Mouse (Mus musculus) midbrain, embryonic 13.5 days (tissue): ENCODE results near the gene Sgcd. TPM values are rescaled to one million over a fixed set of nuclear protein-coding genes. Genes with fewer than 3 reads are reported as not detected.
"Not testable (repeated sequence)": the region's sequence is repeated elsewhere in the genome, so short reads cannot be mapped to it uniquely, and the experiment has no call there.

ENCODE experiments used
- ATAC-seq: fragments of 200-750 bp; cut with Nextera tagmentation; 2 replicates; pipeline ENCODE4 v1.8.0; 2017; ENCODE audit warnings: mild to moderate bottlenecking, moderate TSS enrichment, moderate library complexity
- H3K27ac ChIP-seq: fragments of 300-500 bp; sonication (generic); 2 replicates; pipeline ENCODE4 v1.5.1; 2015; ENCODE audit warnings: inconsistent platforms, mild to moderate bottlenecking, moderate library complexity
- H3K27me3 ChIP-seq: fragments of 300-500 bp; sonication (generic); 2 replicates; pipeline ENCODE4 v1.6.1; 2015; ENCODE audit warnings: mild to moderate bottlenecking, inconsistent platforms
- H3K36me3 ChIP-seq: fragments of 300-500 bp; sonication (generic); 2 replicates; pipeline ENCODE4 v1.6.1; 2015; ENCODE audit warnings: mild to moderate bottlenecking, inconsistent platforms
- H3K4me1 ChIP-seq: fragments of 300-500 bp; sonication (generic); replicated peaks from 2 replicates; pipeline ENCODE4 v1.6.1; 2015; ENCODE audit warnings: inconsistent platforms
- H3K4me2 ChIP-seq: fragments of 300-500 bp; sonication (generic); replicated peaks from 2 replicates; pipeline ENCODE4 v1.6.1; 2015; ENCODE audit warnings: moderate library complexity, mild to moderate bottlenecking, inconsistent platforms
- H3K4me3 ChIP-seq: fragments of 300-500 bp; sonication (generic); replicated peaks from 2 replicates; pipeline ENCODE4 v1.5.1; 2015; ENCODE audit warnings: mild to moderate bottlenecking, inconsistent platforms
- H3K9ac ChIP-seq: fragments of 300-500 bp; sonication (generic); replicated peaks from 2 replicates; pipeline ENCODE4 v1.6.1; 2015; ENCODE audit warnings: mild to moderate bottlenecking, inconsistent platforms
- H3K9me3 ChIP-seq: fragments of 300-500 bp; sonication (generic); 2 replicates; pipeline ENCODE4 v1.6.1; 2016; ENCODE audit warnings: mild to moderate bottlenecking, inconsistent platforms
- WGBS: fragments of 180-500 bp; shearing (Covaris S2); methylation state at CpG from one replicate; pipeline ENCODE4 v1.1.7; 2015; 5-methylcytosine and 5-hydroxymethylcytosine counted together
- polyA plus RNA-seq: library from polyadenylated mRNA; unstranded; fragments of >200 nt; fragmentation: Nextera tagmentation; extraction: Ambion mirVana; gene quantifications from 2 replicates; pipeline ENCODE4 v1.2.1, GENCODE M21; 2015

The Sgcd gene
- polyA plus RNA-seq, 1 experiment from 2014 or later = 3.1 TPM

DNA sequence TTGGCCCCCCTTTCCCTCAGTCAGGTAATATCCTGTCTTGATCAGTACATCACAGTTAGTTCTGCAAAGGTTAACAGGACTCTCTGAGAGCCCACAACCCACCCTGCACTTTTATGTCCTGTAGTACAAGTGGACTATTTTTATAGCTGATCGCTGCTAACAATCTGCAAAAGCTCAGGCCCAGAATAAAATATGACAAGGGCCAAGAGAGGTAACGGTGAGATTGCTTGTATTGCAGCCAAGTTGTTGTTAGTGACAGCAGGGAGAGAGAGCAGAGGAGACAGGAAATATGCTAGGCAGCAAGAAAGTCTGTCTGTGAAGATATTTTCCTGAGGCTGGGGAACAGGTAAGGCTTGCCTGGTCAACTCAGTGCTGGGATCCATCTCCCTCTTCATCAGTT, 546.5 kb downstream of the Sgcd start:
- H3K36me3 ChIP-seq = no peaks in the 10 kb centered on the region
- H3K4me2 ChIP-seq = no peak overlapping the region
- H3K27me3 ChIP-seq = no peaks in the 10 kb centered on the region
- H3K9ac ChIP-seq = no peak overlapping the region
- ATAC-seq = no peak
- no peaks in the 10 kb centered on the region for H3K9me3 ChIP-seq
- no peak overlapping the region for H3K4me3 ChIP-seq
- no peak overlapping the region for H3K27ac ChIP-seq
- H3K4me1 ChIP-seq = no peaks in the 10 kb centered on the region
- WGBS = 87% methylated on average over 2 of the region's 2 CpGs

DNA sequence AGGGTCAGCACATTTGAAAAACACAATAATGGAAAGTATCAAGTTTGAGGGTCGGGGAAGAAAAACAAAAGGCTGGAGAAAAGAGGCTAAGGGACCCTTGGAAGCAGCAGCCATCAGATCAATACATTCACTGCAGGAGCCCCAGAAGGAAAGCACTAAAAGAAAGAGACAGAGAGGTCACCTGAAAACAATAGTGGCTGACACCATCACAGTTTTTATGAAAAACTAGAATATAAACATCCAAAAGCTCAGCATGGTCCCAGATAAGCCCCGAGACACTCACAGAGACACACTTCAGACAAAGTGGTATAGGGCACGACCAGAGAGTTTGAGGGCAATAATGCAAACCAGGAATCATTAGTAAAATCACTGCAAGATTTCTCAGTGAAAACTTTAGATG, 589.2 kb downstream of the Sgcd start:
- no peak overlapping the region for H3K4me2 ChIP-seq
- ATAC-seq = no peak
- H3K9me3 ChIP-seq = no peaks in the 10 kb centered on the region
- WGBS = 2% methylated on average over 3 of the region's 3 CpGs
- no peaks in the 10 kb centered on the region for H3K36me3 ChIP-seq
- no peak overlapping the region for H3K9ac ChIP-seq
- no peak overlapping the region for H3K4me3 ChIP-seq
- peaks cover 5% of the 10 kb centered on the region; the same call in 1 of the 2 replicates for H3K4me1 ChIP-seq
- H3K27ac ChIP-seq = no peak overlapping the region
- no peaks in the 10 kb centered on the region for H3K27me3 ChIP-seq

DNA sequence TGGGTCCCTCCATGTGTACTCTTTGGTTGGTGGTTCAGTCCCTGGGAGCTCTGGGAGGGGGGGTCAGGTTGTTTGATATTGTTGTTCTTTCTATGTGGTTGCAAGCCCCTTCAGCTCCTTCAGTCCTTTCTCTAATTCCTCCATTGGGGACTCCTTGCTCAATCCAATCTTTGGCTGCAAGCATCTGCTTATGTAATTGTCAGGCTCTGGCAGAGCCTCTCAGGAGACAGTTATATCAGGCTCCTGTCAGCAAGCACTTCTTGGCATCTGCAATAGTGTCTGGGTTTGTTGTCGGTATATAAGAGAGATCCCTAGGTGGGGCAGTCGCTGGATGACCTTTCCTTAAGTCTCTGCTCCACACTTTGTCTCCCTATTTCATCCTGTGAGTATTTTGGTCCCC, 598.0 kb downstream of the Sgcd start:
- not testable (repeated sequence) for H3K4me1 ChIP-seq, H3K9me3 ChIP-seq, H3K9ac ChIP-seq, H3K4me3 ChIP-seq, H3K36me3 ChIP-seq, H3K27ac ChIP-seq, ATAC-seq, H3K27me3 ChIP-seq, H3K4me2 ChIP-seq
- 85% methylated on average over 2 of the region's 2 CpGs for WGBS

DNA sequence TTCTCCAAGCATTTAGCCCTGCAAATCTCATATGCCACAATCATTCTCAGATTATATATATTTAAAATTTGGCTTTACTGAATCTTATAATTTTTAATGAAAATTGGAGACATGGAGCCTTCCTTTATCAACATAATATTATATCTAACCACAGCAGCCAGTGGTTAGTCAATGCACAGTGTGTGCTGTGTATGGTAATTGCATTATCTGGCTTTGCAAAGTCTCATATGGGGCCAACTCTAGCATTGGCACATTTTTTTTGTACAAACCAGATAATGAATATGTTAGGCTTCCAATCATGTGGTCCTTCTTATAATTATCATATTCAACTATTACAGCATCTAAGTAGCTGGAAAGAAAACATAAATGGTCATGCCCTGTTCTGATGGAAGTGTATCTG, 599.4 kb downstream of the Sgcd start:
- Histone ChIP-seq H3K4me3 (no peak overlapping the region), H3K4me1 (no peaks in the 10 kb centered on the region), H3K27me3 (no peaks in the 10 kb centered on the region), H3K27ac (no peak overlapping the region), H3K9me3 (no peaks in the 10 kb centered on the region), H3K36me3 (no peaks in the 10 kb centered on the region), H3K9ac (no peak overlapping the region), H3K4me2 (no peak overlapping the region)
- ATAC-seq = no peak

DNA sequence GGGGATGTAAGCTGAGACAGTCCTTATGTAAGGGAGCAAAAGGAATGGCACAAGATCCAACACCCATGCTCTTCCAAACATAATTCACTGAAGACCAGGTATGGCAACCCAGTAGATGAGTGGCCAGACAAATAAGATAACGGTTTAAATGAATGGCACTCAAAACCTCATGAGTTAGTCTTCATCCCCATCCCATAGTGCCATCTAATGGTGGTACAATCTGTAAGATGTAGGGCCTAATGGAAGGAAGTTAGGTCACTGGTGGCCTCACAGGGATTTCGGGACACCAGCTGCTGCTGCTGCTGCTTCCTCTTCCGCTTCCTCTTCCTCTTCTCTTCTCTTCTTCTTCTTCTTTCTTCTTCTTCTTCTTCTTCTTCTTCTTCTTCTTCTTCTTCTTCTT, 601.0 kb downstream of the Sgcd start:
- ATAC-seq = no peak
- H3K4me1 ChIP-seq = no peaks in the 10 kb centered on the region
- H3K9ac ChIP-seq = no peak overlapping the region
- no peak overlapping the region for H3K4me2 ChIP-seq
- H3K36me3 ChIP-seq = no peaks in the 10 kb centered on the region
- H3K4me3 ChIP-seq = no peak overlapping the region
- WGBS = 86% methylated on average over 3 of the region's 3 CpGs
- no peaks in the 10 kb centered on the region for H3K27me3 ChIP-seq
- H3K27ac ChIP-seq = no peak overlapping the region
- no peaks in the 10 kb centered on the region for H3K9me3 ChIP-seq

DNA sequence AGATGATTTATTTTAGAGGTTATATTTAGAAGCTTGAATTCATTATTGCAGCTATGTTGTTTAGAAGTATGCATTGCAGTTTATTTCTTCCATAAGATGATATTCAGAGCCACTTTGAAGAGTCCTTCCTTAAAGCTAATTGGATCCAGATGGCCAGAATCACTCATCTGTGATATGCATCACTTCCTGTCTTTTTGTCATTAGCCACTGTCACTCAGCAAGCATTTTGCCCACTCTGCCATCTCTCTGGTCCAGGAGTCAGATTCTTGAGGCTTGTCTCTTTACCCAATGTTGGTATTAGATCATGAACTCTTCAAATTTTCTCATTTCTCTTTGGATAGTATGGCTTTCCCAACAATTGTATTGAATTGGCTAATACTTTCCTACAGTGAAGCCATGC, 602.6 kb downstream of the Sgcd start:
- Histone ChIP-seq H3K4me1 (no peaks in the 10 kb centered on the region), H3K27me3 (no peaks in the 10 kb centered on the region), H3K4me3 (no peak overlapping the region), H3K36me3 (no peaks in the 10 kb centered on the region), H3K9ac (no peak overlapping the region), H3K27ac (no peak overlapping the region), H3K9me3 (no peaks in the 10 kb centered on the region), H3K4me2 (no peak overlapping the region)
- ATAC-seq = no peak

DNA sequence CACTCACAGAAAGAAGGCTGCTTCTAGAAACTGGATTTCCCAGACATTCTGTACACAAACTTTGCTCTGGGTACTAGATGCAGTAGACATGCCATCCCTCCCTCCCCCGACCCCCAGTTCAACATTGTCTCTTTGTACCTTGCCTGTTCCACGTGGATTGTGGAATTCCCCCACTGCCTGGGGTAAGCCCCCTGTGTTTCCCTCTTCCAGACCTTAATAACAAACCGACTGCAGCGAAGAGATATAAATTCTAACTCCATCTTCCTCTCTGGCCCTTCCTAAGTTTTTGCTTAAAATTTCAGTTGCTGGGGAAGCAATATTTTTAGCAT, 609.2 kb downstream of the Sgcd start:
- Histone ChIP-seq H3K27ac (no peak overlapping the region), H3K27me3 (no peaks in the 10 kb centered on the region), H3K4me2 (peak overlapping the region; percentile 64), H3K4me1 (peaks cover 10% of the 10 kb centered on the region), H3K4me3 (peak overlapping the region; percentile 36), H3K36me3 (no peaks in the 10 kb centered on the region), H3K9ac (peak overlapping the region; percentile 61; the same call in 1 of the 2 replicates), H3K9me3 (no peaks in the 10 kb centered on the region)
- ATAC-seq = no peak; the same call in 1 of the 2 replicates
- WGBS = 39% methylated on average over 4 of the region's 4 CpGs

DNA sequence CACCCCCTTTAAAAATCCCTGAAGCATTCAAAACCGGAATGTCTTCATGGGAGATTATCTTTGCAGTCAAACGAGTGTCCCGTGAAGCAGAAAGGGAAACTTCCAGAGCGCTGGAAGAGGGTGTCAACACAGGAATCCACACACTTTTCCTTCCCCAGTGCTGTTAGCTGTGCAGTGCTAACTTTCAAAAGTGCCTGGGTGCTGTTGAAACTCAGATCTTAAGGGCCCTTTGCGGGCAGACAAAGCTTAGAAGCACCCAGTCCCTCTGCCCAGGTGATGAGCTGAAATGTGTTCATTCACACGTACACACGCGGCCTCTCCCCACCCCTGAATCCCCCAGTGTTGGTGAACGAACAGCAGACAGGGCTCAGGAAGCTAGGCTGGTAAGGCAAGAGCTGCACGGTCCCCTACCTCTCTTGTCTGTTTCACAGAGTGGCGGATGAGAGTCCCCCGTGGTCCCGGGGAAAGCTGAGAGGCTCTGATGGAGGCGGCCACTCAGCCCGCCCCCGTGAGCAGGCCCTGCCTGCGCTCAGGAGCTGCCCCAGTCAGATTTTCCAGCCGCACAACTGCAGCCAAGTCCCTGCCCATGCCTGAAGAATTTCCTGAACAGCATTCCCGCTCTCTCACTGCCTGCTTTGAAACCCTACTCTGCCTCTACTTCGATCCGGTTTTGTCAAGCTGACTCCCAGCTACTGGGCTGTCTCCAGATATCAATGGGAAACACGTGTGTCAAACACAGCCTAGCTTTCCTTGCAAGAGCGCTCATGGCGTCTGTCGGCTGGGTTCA, 609.7 kb downstream of the Sgcd start:
- H3K4me2 ChIP-seq = peak overlapping the region; percentile 64
- ATAC-seq = peak; percentile 85
- peak overlapping the region; percentile 61 for H3K9ac ChIP-seq
- WGBS = 9% methylated on average over 25 of the region's 25 CpGs
- no peaks in the 10 kb centered on the region for H3K36me3 ChIP-seq
- no peak overlapping the region for H3K27ac ChIP-seq
- peak overlapping the region; percentile 36 for H3K4me3 ChIP-seq
- H3K4me1 ChIP-seq = peaks cover 10% of the 10 kb centered on the region
- no peaks in the 10 kb centered on the region for H3K27me3 ChIP-seq
- H3K9me3 ChIP-seq = no peaks in the 10 kb centered on the region

DNA sequence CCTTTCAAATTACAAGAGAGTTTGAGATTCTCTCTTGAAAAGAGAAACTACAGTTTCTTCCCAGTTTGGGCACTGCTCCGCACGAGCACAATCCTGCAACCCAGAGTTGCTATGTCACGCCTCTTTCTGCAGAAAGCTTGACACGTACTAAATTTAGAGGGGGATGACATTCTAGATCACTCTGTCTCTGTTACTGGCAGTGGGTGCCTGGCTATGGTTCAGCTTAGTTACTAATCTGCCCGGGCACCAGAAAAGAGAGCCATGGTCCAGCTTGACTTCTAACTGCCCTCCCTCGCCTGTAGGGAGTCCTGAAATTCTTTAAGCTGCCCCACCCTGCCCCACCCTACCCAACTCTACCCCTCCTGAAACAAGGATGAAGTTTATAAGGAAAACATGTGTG, 611.3 kb downstream of the Sgcd start:
- H3K9ac ChIP-seq = no peak overlapping the region
- no peaks in the 10 kb centered on the region for H3K27me3 ChIP-seq
- no peaks in the 10 kb centered on the region for H3K9me3 ChIP-seq
- no peak overlapping the region for H3K4me3 ChIP-seq
- no peak overlapping the region for H3K27ac ChIP-seq
- H3K4me2 ChIP-seq = no peak overlapping the region
- H3K36me3 ChIP-seq = no peaks in the 10 kb centered on the region
- 77% methylated on average over 6 of the region's 6 CpGs for WGBS
- ATAC-seq = no peak
- H3K4me1 ChIP-seq = peaks cover 10% of the 10 kb centered on the region

DNA sequence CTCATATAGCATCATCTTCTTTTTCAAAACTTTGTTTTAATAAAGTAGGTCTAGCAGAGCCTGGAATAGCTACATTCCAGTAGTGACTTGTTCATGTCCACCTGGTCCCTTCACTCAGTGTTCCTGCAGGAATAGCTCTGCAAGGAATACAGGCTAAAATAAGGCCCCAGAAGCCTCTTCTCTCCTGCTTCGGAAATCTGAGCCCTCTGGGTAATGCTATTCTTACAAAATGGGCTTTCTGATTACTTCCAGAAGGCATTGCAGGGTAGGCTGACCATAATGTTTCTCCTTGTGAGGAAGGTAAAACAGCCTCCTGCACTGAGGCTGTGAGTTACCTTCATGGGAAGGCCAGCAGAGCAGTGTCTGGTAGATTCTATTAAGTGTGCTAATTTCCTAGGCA, 611.9 kb downstream of the Sgcd start:
- no peak overlapping the region for H3K4me2 ChIP-seq
- no peaks in the 10 kb centered on the region for H3K27me3 ChIP-seq
- H3K9me3 ChIP-seq = no peaks in the 10 kb centered on the region
- H3K9ac ChIP-seq = no peak overlapping the region
- H3K27ac ChIP-seq = no peak overlapping the region
- no peaks in the 10 kb centered on the region for H3K36me3 ChIP-seq
- ATAC-seq = no peak
- H3K4me3 ChIP-seq = no peak overlapping the region
- 61% methylated on average over 1 of the region's 1 CpGs for WGBS
- peaks cover 10% of the 10 kb centered on the region for H3K4me1 ChIP-seq

DNA sequence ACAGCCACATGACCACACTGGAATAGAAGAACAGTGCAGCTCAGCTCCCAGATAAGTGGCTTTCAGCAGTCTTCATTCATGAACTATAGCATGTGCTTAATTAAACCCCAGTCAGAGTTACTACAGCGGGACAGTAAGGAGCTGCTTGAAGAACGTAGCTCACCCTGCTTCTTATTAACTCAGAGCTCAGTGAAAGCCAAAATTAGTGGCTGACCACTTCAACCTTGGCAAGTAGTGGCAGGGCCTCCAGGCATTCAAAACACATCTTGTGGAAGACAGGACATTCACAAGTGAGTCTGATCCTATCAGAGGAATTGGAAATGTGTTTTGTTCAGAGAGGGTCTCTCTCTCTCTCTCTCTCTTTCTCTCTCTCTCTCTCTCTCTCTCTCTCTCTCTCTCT, 617.2 kb downstream of the Sgcd start:
- H3K9ac ChIP-seq = no peak overlapping the region
- no peaks in the 10 kb centered on the region for H3K9me3 ChIP-seq
- no peak for ATAC-seq
- no peaks in the 10 kb centered on the region for H3K4me1 ChIP-seq
- H3K36me3 ChIP-seq = no peaks in the 10 kb centered on the region
- 69% methylated on average over 2 of the region's 2 CpGs for WGBS
- H3K27ac ChIP-seq = no peak overlapping the region
- H3K4me3 ChIP-seq = no peak overlapping the region
- H3K27me3 ChIP-seq = no peaks in the 10 kb centered on the region
- no peak overlapping the region for H3K4me2 ChIP-seq

DNA sequence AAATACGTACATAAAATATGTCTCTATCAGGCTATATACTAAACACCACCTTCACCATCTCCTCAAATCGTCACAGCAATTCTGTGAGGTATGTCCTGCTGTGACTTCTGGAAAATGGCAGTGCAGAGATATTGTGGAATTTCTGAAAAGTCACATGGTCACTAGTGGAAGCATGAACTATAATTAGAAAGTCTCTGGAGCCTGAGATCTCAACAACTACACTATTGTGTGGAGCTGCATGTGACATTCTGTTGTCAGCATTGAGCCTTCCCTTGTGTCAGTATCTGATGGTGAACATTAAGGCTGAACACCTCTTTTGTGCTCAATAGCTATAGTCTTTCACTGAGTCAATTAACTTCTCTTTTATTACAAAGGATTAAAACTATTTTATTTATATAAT, 637.2 kb downstream of the Sgcd start:
- 85% methylated on average over 2 of the region's 2 CpGs for whole genome bisulfite sequencing
- no peaks in the 10 kb centered on the region for H3K9me3 ChIP-seq
- no peaks in the 10 kb centered on the region for H3K4me1 ChIP-seq
- no peak overlapping the region for H3K4me2 ChIP-seq
- no peak overlapping the region for H3K9ac ChIP-seq
- no peak overlapping the region for H3K27ac ChIP-seq
- no peaks in the 10 kb centered on the region for H3K36me3 ChIP-seq
- no peak for ATAC-seq
- H3K27me3 ChIP-seq = no peaks in the 10 kb centered on the region
- no peak overlapping the region for H3K4me3 ChIP-seq

DNA sequence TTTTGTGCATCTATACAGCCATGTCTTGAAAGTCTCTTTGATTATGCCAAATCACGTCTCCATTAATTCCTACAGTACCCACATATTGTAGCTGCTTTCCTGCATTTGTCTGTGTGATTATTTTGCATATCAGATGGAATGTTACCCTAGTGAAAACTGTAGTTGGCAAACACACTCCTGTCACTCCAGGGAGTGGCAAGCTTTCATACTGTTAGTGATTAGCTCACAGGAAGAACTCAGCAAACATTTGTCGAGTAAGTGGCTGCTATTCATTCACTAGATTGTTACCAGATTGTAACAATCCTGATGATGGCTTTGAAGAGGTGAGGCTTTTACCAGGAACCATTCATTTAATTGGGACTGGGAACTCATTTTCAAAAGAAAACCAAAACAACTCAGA, 645.3 kb downstream of the Sgcd start:
- WGBS = 46% methylated on average over 2 of the region's 2 CpGs
- H3K27ac ChIP-seq = no peak overlapping the region
- no peaks in the 10 kb centered on the region for H3K9me3 ChIP-seq
- H3K9ac ChIP-seq = no peak overlapping the region
- H3K27me3 ChIP-seq = no peaks in the 10 kb centered on the region
- no peaks in the 10 kb centered on the region for H3K4me1 ChIP-seq
- ATAC-seq = 0 out of 2 replicates have a peak, but pooled peaks have one; percentile 27
- H3K36me3 ChIP-seq = no peaks in the 10 kb centered on the region
- no peak overlapping the region for H3K4me2 ChIP-seq
- H3K4me3 ChIP-seq = no peak overlapping the region
